Mouse (Mus musculus) testis, adult 2 months (tissue): Measurements from ENCODE around the gene Asf1b. TPM values are rescaled to one million over a fixed set of nuclear protein-coding genes. Genes with fewer than 3 reads are reported as not detected.
A peak's percentile ranks its signal among the peaks of the same experiment; 100 is the strongest.

Experiments used
- H3K27ac ChIP-seq: fragments of 200-500 bp; 2 replicates; pipeline ENCODE4 v1.5.1; 2012; ENCODE audit warnings: low read depth, low read length; ENCODE audit not compliant: control insufficient read depth, insufficient read depth
- H3K27me3 ChIP-seq: fragments of 200-500 bp; 2 replicates; pipeline ENCODE4 v1.6.1; 2012; ENCODE audit warnings: mild to moderate bottlenecking, low read length, moderate library complexity; ENCODE audit not compliant: control insufficient read depth, insufficient read depth
- H3K36me3 ChIP-seq: fragments of 200-500 bp; 2 replicates; pipeline ENCODE4 v1.6.1; 2012; ENCODE audit warnings: mild to moderate bottlenecking, low read length; ENCODE audit not compliant: control insufficient read depth, insufficient read depth
- H3K4me1 ChIP-seq: fragments of 200-500 bp; 2 replicates; pipeline ENCODE4 v1.6.1; 2012; ENCODE audit warnings: low read length; ENCODE audit not compliant: control insufficient read depth, insufficient read depth
- H3K4me3 ChIP-seq: fragments of 200-500 bp; 2 replicates; pipeline ENCODE4 v1.5.1; 2012; ENCODE audit warnings: low read depth, mild to moderate bottlenecking, low read length, moderate library complexity, mixed read lengths; ENCODE audit not compliant: control insufficient read depth
- CTCF ChIP-seq: fragments of 200-500 bp; IDR thresholded peaks from 2 replicates; pipeline ENCODE4 v1.5.1; 2012; ENCODE audit warnings: low read depth, mild to moderate bottlenecking, inconsistent platforms, low read length, moderate library complexity; ENCODE audit not compliant: control insufficient read depth, insufficient read depth, insufficient replicate concordance
- POLR2A ChIP-seq: fragments of 200-500 bp; IDR thresholded peaks from 2 replicates; pipeline ENCODE4 v1.6.1; 2012; ENCODE audit warnings: low read depth, mild to moderate bottlenecking, inconsistent platforms, low read length, moderate library complexity; ENCODE audit not compliant: control insufficient read depth
- polyA plus RNA-seq: library from polyadenylated mRNA; depleted of rRNA; stranded (reverse); fragments of >200 nt; gene quantifications from 2 replicates; pipeline ENCODE4 v1.2.3, GENCODE M21; 2012

Asf1b gene
- polyA plus RNA-seq, 1 experiment = 65.0 TPM

DNA sequence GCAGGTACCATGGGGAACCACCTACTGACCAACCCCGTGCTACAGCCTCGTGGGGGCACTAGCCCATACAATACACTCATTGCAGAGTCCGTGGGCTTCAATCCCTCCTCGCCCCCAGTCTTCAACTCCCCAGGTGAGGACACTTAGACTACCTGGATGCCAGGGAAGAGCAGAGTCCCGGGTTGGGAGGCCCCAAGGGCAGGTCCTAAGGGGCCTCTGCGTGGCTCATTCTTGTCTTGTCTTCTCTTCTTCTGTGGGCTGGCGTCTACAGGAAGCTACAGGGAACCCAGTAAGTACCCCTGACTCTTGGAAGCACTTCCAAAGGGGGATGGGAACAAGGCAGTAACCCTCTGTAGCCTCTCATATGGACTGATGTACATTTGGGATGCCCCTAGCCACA is 17.7 kb upstream of the Asf1b start:
- H3K4me3 ChIP-seq = no peak overlapping the region
- no peak overlapping the region for H3K27ac ChIP-seq
- H3K4me1 ChIP-seq = no peaks in the 10 kb centered on the region; the same call in 1 of the 2 replicates
- H3K36me3 ChIP-seq = no peaks in the 10 kb centered on the region
- no peaks in the 10 kb centered on the region for H3K27me3 ChIP-seq
- TF ChIP-seq CTCF = no peak
- TF ChIP-seq POLR2A = no peak

DNA sequence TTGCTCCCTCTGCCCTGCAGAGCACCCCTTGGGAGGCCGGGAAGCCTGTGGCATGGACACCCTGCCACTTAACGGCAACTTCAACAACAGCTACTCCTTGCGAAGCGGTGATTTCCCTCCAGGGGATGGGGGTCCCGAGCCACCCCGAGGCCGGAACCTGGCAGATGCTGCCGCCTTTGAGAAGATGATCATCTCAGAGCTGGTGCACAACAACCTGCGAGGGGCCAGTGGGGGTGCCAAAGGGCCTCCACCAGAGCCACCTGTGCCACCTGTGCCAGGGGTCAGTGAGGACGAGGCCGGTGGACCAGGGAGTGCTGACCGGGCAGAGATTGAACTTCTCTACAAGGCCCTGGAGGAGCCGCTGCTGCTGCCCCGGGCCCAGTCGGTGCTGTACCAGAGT is 17.0 kb upstream of the Asf1b start:
- Histone ChIP-seq H3K27ac (no peak overlapping the region), H3K27me3 (no peaks in the 10 kb centered on the region), H3K36me3 (no peaks in the 10 kb centered on the region), H3K4me1 (no peaks in the 10 kb centered on the region; the same call in 1 of the 2 replicates), H3K4me3 (no peak overlapping the region)
- TF ChIP-seq POLR2A (no peak), CTCF (no peak)

DNA sequence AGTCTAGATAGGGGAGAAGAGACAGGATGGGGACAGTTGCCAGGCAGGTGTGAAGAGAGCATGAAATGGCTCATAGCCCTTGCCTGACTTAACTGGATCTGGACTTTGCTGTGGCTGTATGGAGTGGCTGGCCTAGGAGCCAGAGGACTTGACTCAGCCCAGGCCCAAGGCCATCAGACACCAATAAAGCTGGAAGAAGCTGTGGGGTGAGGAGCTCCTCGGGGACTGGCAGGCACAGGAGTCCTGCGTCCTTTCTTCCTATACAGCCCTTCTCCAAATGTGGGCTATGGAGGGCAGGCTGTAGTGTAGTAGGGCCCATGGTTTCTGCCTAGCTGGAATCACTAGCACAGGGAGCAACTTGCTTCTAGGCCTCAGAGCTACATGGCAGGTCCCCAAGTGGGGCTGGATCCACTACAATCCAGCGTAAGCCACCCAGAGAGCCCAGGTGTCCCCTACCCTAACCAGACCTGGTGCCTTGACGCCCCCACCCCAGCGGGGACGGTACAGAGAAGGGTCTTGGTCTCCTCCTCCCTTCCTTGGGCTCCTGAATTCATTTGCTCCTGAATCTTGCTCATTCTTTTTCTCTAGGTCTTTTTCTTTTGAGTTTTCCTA is 14.1 kb upstream of the Asf1b start:
- no peak for TF ChIP-seq POLR2A
- no peak for TF ChIP-seq CTCF
- Histone ChIP-seq H3K27ac (no peak overlapping the region), H3K27me3 (no peaks in the 10 kb centered on the region), H3K4me1 (no peaks in the 10 kb centered on the region; the same call in 1 of the 2 replicates), H3K36me3 (no peaks in the 10 kb centered on the region), H3K4me3 (no peak overlapping the region)

DNA sequence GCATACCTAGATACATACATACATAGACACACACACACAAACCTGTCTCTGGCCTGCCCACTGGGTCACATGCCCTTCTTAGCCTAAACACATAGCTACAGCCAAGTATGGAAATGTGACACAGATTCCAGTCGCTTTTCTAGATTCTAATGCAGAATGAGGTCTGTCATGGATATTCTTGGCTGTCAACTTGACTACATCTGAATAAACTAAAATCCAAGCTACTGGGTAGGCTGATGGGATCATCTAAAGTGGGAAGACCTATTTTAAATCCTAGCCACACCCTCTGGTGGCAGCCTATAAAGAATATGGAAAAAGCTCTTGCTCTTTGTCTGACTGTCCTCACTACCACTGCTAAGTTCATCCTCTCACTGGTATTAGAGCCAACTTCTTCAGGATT is 12.9 kb upstream of the Asf1b start:
- Histone ChIP-seq H3K27me3 (no peaks in the 10 kb centered on the region), H3K36me3 (no peaks in the 10 kb centered on the region), H3K27ac (no peak overlapping the region), H3K4me1 (no peaks in the 10 kb centered on the region; the same call in 1 of the 2 replicates), H3K4me3 (no peak overlapping the region)
- TF ChIP-seq POLR2A (no peak), CTCF (no peak)

DNA sequence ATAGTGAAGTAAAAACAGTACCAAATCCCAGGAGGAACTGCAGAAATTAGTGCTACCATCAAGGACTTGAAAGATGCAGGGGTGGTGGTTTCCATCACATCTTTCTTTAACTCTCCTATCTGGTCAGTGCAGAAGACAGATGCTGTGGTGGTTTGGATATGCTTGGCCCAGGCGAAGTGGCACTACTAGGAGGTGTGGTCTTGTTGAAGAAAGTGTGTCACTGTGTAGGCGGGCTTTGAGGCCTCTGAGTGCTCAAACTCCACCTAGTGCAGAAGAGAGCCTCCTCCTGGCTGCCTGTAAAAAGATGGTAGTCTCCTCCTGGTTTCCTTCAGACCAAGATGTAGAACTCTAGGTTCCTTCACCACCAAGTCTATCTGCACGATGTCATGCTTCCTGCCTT is 9.8 kb upstream of the Asf1b start:
- TF ChIP-seq POLR2A (no peak), CTCF (no peak)
- Histone ChIP-seq H3K4me1 (no peaks in the 10 kb centered on the region; the same call in 1 of the 2 replicates), H3K4me3 (no peak overlapping the region), H3K36me3 (peaks cover 2% of the 10 kb centered on the region), H3K27ac (no peak overlapping the region), H3K27me3 (no peaks in the 10 kb centered on the region)

DNA sequence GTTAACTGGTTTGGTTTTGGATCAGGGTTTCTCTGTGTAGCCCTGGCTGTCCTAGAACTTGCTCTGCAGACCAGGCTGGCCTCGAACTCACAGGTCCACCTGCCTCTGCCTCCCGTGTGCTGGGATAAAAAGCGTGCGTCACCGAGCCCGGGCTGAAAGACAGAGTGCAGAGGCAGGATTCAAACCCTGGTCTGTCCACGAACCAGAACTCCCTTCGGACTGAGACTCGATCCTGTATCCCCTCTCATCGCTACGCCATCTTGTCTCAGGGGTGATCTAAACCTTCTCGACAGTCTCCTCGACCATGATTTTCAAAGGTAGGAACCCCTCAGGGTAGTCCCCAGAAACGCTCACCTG is 580 bp upstream of the Asf1b start:
- H3K4me1 ChIP-seq = peaks cover 4% of the 10 kb centered on the region; the same call in 1 of the 2 replicates
- peak overlapping the region; percentile 94 for H3K27ac ChIP-seq
- peaks cover 2% of the 10 kb centered on the region for H3K36me3 ChIP-seq
- H3K4me3 ChIP-seq = peak overlapping the region; percentile 98
- TF ChIP-seq CTCF (no peak), POLR2A (no peak)
- H3K27me3 ChIP-seq = no peaks in the 10 kb centered on the region

DNA sequence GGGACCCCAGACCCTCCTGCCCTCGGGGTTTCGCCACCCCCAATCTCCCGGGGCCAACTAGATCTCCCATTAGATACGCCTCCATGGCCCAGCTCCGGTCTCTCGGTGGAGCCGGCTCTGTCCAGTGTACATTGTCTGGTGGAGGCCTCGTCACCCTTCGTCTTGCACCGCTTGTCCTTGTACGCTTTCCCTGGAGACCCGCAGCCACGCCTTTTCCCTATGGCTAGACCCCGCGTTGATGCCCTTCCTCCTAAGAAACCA is 581 bp downstream of the Asf1b start:
- Histone ChIP-seq H3K4me1 (peaks cover 4% of the 10 kb centered on the region; the same call in 1 of the 2 replicates), H3K36me3 (peaks cover 2% of the 10 kb centered on the region), H3K27ac (peak overlapping the region; percentile 99), H3K4me3 (peak overlapping the region; percentile 98), H3K27me3 (no peaks in the 10 kb centered on the region)
- no peak for TF ChIP-seq POLR2A
- TF ChIP-seq CTCF = no peak

DNA sequence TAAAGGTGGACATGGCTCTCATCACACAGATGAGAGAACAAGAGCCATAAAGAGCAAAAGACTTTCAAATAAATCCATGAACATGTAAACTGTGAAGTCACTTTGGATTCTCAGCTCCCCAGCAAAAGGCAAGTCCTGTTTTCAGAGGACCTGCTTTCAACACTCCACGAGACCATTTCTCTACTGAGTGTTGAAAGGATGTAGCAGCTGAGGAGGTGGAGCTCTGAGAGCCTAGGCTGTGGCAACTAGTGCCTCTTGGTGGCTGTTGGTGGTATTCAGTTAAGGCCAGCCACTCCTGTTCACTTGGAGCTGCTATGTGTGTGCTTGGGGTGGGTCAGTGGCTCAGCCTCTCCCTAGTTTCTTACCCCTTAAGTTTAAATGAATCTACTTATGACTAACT is 1.5 kb downstream of the Asf1b start:
- H3K4me3 ChIP-seq = peak overlapping the region; percentile 98
- peaks cover 4% of the 10 kb centered on the region; the same call in 1 of the 2 replicates for H3K4me1 ChIP-seq
- no peak overlapping the region for H3K27ac ChIP-seq
- no peak for TF ChIP-seq POLR2A
- peak; percentile 6; the same call in 1 of the 2 replicates for TF ChIP-seq CTCF
- no peaks in the 10 kb centered on the region for H3K27me3 ChIP-seq
- peaks cover 2% of the 10 kb centered on the region for H3K36me3 ChIP-seq
